Mouse (Mus musculus): ENCODE measurements around the gene Mib2. TPM values are rescaled to one million over a fixed set of nuclear protein-coding genes. Genes with fewer than 3 reads are reported as not detected.
"Not testable (repeated sequence)": the region's sequence is repeated elsewhere in the genome, so short reads cannot be mapped to it uniquely, and the experiment has no call there.

Gene Mib2
- polyA plus RNA-seq, 1 experiment from 2014 or later: 37.2 TPM

DNA sequence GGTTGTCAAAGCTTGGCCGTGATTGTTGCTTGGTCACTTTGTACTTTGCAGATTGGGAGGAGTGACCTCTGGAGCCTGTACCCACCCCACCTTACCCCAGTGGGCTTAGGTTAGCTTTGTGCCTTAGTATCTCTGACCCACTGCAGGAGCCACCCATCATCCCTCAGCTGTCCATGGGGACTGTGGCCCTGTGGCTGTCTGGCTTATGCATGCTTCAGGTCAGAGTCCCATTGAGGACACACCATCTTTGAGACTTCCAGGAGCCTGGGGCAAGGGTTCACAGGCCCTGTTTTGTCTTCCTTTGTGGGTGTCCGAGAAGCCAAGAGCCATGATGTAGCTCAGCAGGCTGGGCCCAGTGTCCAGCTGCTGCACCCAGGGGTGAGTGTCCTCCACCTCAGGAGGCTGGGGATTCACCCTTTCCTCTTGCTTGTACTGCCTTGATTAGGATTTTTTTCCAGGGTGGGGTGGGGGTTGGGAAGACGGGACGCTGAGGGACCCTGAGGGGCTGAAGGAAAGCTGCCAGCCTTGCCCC lies 26.6 kb upstream of the Mib2 start:
- no peaks in the 10 kb centered on the region for H3K9me3 ChIP-seq
- peak overlapping the region; percentile 88 for H3K4me2 ChIP-seq
- peaks cover 24% of the 10 kb centered on the region for H3K27me3 ChIP-seq
- H3K27ac ChIP-seq: no peak overlapping the region
- peak overlapping the region; percentile 83; the same call in 1 of the 2 replicates for H3K9ac ChIP-seq (replicated peaks)
- H3K4me3 ChIP-seq (replicated peaks): peak overlapping the region; percentile 79
- H3K36me3 ChIP-seq: no peaks in the 10 kb centered on the region
- 75% methylated on average over 4 of the region's 4 CpGs for WGBS
- H3K4me1 ChIP-seq (replicated peaks): peaks cover 16% of the 10 kb centered on the region
- ATAC-seq (ENCODE audit: insufficient number of reproducible peaks, insufficient read depth, low FRiP score, low TSS enrichment, low read depth): no peak

- Histone ChIP-seq H3K27ac (peak overlapping the region; percentile 64; the same call in 1 of the 2 replicates), H3K36me3 (no peaks in the 10 kb centered on the region), H3K9me3 (no peaks in the 10 kb centered on the region), H3K4me3 (replicated peaks) (peak overlapping the region; percentile 79), H3K4me2 (peak overlapping the region; percentile 88), H3K9ac (replicated peaks) (peak overlapping the region; percentile 83), H3K27me3 (peaks cover 25% of the 10 kb centered on the region), H3K4me1 (replicated peaks) (peaks cover 16% of the 10 kb centered on the region)
- 1% methylated on average over 92 of the region's 92 CpGs for WGBS
- peak; percentile 27; the same call in 1 of the 2 replicates for ATAC-seq (ENCODE audit: insufficient number of reproducible peaks, insufficient read depth, low FRiP score, low TSS enrichment, low read depth)
Observed at GRCm38 (mm10) chr4:155694482-155695401, 25.7 kb upstream of the Mib2 start.

- peak within 1 kb of the TSS; percentile 79 for H3K4me3 ChIP-seq (replicated peaks)
- H3K27ac ChIP-seq: peak within 1 kb of the TSS; percentile 64; the same call in 1 of the 2 replicates
- peaks cover 25% of the 10 kb centered on the region for H3K27me3 ChIP-seq
- H3K4me2 ChIP-seq: peak within 1 kb of the TSS; percentile 88
- ATAC-seq (ENCODE audit: insufficient number of reproducible peaks, insufficient read depth, low FRiP score, low TSS enrichment, low read depth): peak; percentile 58; the same call in 1 of the 2 replicates
- WGBS: under 1% methylated on average over 33 of the region's 47 CpGs
- peaks cover 16% of the 10 kb centered on the region for H3K4me1 ChIP-seq (replicated peaks)
- no peaks in the 10 kb centered on the region for H3K9me3 ChIP-seq
- H3K36me3 ChIP-seq: no peaks in the 10 kb centered on the region
- H3K9ac ChIP-seq (replicated peaks): peak within 1 kb of the TSS; percentile 83
Observed at GRCm38 (mm10) chr4:155694111-155694481, 25.1 kb upstream of the Mib2 start, which contains the start of gene Fndc10. TSS of gene Fndc10 (plus strand) at chr4:155694342.

- peaks cover 16% of the 10 kb centered on the region for H3K4me1 ChIP-seq (replicated peaks)
- H3K36me3 ChIP-seq: no peaks in the 10 kb centered on the region
- ATAC-seq (ENCODE audit: insufficient number of reproducible peaks, insufficient read depth, low FRiP score, low TSS enrichment, low read depth): no peak
- H3K27me3 ChIP-seq: peaks cover 25% of the 10 kb centered on the region
- H3K9ac ChIP-seq (replicated peaks): no peak overlapping the region
- no peaks in the 10 kb centered on the region for H3K9me3 ChIP-seq
- 98% methylated on average over 3 of the region's 3 CpGs for WGBS
- no peak overlapping the region for H3K4me2 ChIP-seq
- H3K27ac ChIP-seq: no peak overlapping the region
- H3K4me3 ChIP-seq (replicated peaks): no peak overlapping the region
Observed at GRCm38 (mm10) chr4:155692421-155692820, 23.4 kb upstream of the Mib2 start.

DNA sequence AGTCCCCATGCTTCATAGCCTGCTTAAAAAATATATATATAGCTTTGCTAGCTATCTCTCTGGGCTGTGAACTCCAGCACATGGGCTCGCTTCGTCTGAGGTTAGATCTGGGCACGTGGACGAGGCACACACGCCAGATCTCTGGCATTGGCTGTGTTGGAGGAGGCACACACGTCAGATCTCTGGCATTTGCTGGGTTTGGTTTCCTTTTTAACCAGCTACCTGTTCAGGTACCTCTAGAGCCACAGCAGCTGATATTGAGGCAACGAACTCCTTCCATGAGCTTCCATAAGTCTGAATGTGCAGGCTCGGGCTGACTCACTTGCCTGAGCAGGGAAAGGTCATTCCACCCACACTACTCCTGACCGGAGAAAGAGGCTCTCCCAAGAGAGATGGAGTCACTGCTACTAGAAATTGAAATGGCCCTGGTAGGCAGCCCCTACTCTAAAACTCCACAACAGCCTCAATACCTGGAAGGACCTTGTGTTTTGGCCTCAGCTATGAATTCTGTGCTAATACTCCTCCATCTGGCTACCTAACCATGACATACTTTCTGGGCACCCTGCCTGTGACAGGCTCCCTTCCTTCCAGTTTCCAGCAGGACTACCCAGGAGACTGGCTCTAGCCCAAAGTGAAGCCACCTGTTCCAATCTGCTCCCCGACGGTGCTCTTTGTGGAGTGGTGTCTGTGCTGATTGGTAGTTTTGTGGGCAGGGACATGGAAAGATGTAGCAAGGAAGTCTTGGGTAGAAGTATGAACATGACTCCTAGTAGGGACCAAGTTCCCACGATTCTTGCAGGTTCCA lies 21.8 kb upstream of the Mib2 start:
- Histone ChIP-seq H3K36me3 (no peaks in the 10 kb centered on the region), H3K27ac (no peak overlapping the region), H3K9me3 (no peaks in the 10 kb centered on the region), H3K4me3 (replicated peaks) (no peak overlapping the region), H3K4me2 (no peak overlapping the region), H3K27me3 (peaks cover 19% of the 10 kb centered on the region), H3K4me1 (replicated peaks) (peaks cover 11% of the 10 kb centered on the region), H3K9ac (replicated peaks) (no peak overlapping the region)
- 86% methylated on average over 12 of the region's 12 CpGs for WGBS
- ATAC-seq (ENCODE audit: insufficient number of reproducible peaks, insufficient read depth, low FRiP score, low TSS enrichment, low read depth): no peak

DNA sequence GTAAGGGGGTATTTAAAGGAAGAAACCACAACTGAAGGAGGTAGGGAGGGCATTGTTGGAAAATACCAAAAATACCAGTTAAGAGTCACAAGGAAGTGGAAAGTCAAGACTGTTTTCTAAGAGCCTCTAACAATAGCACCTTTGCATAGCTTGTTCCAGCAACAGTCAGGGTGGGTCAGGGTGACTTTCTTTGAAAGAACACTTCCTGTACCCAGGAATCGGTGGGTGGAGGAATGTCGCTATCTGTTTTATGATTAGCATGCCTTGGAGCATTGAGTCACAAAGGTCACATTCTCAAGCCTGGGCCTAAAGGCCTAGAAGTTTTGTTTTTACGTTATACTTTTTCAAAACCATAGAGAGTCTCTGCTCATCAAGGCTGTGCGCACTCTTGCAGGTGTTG lies 18.8 kb upstream of the Mib2 start:
- H3K9me3 ChIP-seq; H3K4me2 ChIP-seq; H3K36me3 ChIP-seq; ATAC-seq (ENCODE audit: insufficient number of reproducible peaks, insufficient read depth, low FRiP score, low TSS enrichment, low read depth); H3K9ac ChIP-seq (replicated peaks); H3K4me3 ChIP-seq (replicated peaks); H3K4me1 ChIP-seq (replicated peaks); H3K27ac ChIP-seq; H3K27me3 ChIP-seq: not testable (repeated sequence)
- WGBS: 90% methylated on average over 4 of the region's 4 CpGs

- H3K27me3 ChIP-seq; H3K9ac ChIP-seq (replicated peaks); ATAC-seq (ENCODE audit: insufficient number of reproducible peaks, insufficient read depth, low FRiP score, low TSS enrichment, low read depth); H3K36me3 ChIP-seq; H3K27ac ChIP-seq; H3K4me2 ChIP-seq; H3K4me3 ChIP-seq (replicated peaks); H3K9me3 ChIP-seq; H3K4me1 ChIP-seq (replicated peaks): not testable (repeated sequence)
- WGBS: 88% methylated on average over 16 of the region's 19 CpGs
Observed at GRCm38 (mm10) chr4:155683670-155684277, 14.8 kb upstream of the Mib2 start.

- Histone ChIP-seq H3K36me3 (no peaks in the 10 kb centered on the region), H3K27me3 (no peaks in the 10 kb centered on the region), H3K4me1 (replicated peaks) (no peaks in the 10 kb centered on the region), H3K27ac (no peak overlapping the region), H3K4me2 (no peak overlapping the region), H3K4me3 (replicated peaks) (no peak overlapping the region), H3K9me3 (no peaks in the 10 kb centered on the region), H3K9ac (replicated peaks) (no peak overlapping the region)
- no peak for ATAC-seq (ENCODE audit: insufficient number of reproducible peaks, insufficient read depth, low FRiP score, low TSS enrichment, low read depth)
- 87% methylated on average over 2 of the region's 2 CpGs for WGBS
Observed at GRCm38 (mm10) chr4:155675991-155676390, 7.0 kb upstream of the Mib2 start.

DNA sequence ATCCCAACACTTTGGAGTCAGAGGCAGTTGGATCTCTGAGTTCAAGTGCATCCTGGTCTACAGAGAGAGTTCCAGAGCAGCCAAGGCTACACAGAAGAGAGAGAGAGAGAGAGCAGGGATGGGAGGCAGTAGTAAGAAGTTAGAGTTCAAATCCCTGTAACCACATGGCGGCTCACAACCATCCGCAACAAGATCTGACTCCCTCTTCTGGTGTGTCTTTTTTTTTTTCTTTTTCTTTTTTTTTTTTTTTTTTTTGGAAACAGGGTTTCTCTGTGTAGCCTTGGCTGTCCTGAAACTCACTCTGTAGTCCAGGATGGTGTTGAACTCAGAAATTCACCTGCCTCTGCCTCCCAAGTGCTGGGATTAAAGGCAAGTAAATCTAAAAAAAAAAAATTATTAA lies 3.1 kb upstream of the Mib2 start:
- 79% methylated on average over 2 of the region's 2 CpGs for WGBS
- H3K4me2 ChIP-seq: no peak overlapping the region
- no peaks in the 10 kb centered on the region for H3K27me3 ChIP-seq
- H3K36me3 ChIP-seq: no peaks in the 10 kb centered on the region
- H3K9me3 ChIP-seq: no peaks in the 10 kb centered on the region
- ATAC-seq (ENCODE audit: insufficient number of reproducible peaks, insufficient read depth, low FRiP score, low TSS enrichment, low read depth): no peak
- no peak overlapping the region for H3K9ac ChIP-seq (replicated peaks)
- H3K4me3 ChIP-seq (replicated peaks): no peak overlapping the region
- peaks cover 6% of the 10 kb centered on the region for H3K4me1 ChIP-seq (replicated peaks)
- no peak overlapping the region for H3K27ac ChIP-seq

GRCm38 (mm10) chr4:155670236-155670635 lies 1.2 kb upstream of the Mib2 start:
- H3K36me3 ChIP-seq: peaks cover 11% of the 10 kb centered on the region; the same call in 1 of the 2 replicates
- H3K9me3 ChIP-seq; H3K4me2 ChIP-seq; ATAC-seq (ENCODE audit: insufficient number of reproducible peaks, insufficient read depth, low FRiP score, low TSS enrichment, low read depth); H3K27ac ChIP-seq; H3K27me3 ChIP-seq; H3K4me1 ChIP-seq (replicated peaks); H3K4me3 ChIP-seq (replicated peaks); H3K9ac ChIP-seq (replicated peaks): not testable (repeated sequence)
- WGBS: 65% methylated on average over 4 of the region's 4 CpGs

All from limb, embryonic 12.5 days (tissue).